In the genomic region with DNA sequence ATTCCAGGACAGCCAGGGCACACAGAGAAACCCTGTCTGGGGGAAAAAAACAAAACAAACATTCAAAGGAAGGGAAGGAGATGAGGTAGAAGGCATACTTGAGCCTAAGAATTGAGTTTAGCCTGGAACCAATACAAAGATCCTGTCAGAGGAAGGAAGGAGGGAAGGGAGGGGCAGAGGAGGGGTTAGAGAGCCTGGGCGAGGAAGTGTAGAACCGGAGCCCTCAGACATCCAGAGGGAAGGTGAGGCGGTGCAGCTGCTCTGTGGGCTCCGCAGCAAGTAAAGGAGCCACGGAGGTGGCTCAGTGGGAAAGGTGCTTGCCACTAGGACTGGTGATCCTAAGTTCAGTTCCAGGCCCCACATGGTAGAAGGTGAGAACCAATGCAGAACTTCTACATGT, we compare ENCODE assay signal across 27 mouse cellular contexts. TPM values are rescaled to one million over a fixed set of nuclear protein-coding genes. Genes with fewer than 3 reads are reported as not detected.
DNase-seq lines count a peak whose midpoint lies in the region; ATAC-seq and TF ChIP-seq lines count a peak whose summit lies in the region.
"Had no signal": no experiment of that assay in that cellular context is flagged by ENCODE, and none has a peak within 500 bp of the region (broad histone marks: within the 10 kb centered on the region; RNA-seq: fewer than 3 reads in every experiment).

No protein-coding gene starts in this region.

- no peak overlapping the region for H3K9ac ChIP-seq in heart, embryonic 16.5 days (ENCODE audit: low read length)
- H3K9ac ChIP-seq in heart, embryonic 11.5 days (ENCODE audit: low read depth, low read length) = no peak overlapping the region
- no peak overlapping the region for H3K9ac ChIP-seq in limb, embryonic 12.5 days (replicated peaks)
- no peak overlapping the region for H3K9ac ChIP-seq in heart, postnatal 0 days (replicated peaks; ENCODE audit: low read depth, low read length)
- H3K9ac ChIP-seq: embryonic facial prominence, embryonic 13.5 days; heart, embryonic 15.5 days; limb, embryonic 15.5 days; midbrain, embryonic 15.5 days; stomach, embryonic 15.5 days had no signal

- peak overlapping the region; percentile 17; the same call in 1 of the 2 replicates for H3K27ac ChIP-seq in gastrocnemius, adult 2 months
- H3K27ac ChIP-seq in heart, embryonic 16.5 days (ENCODE audit: low read length) = peak overlapping the region; percentile 31; the same call in 1 of the 2 replicates
- H3K27ac ChIP-seq in heart, embryonic 11.5 days (ENCODE audit: low read depth, low read length) = no peak overlapping the region
- 0 out of 2 replicates have a peak overlapping the region, but pooled peaks have one; percentile 5 for H3K27ac ChIP-seq in limb, embryonic 12.5 days
- no peak overlapping the region; the same call in 1 of the 2 replicates for H3K27ac ChIP-seq in limb, embryonic 10.5 days
- peak overlapping the region; percentile 3; the same call in 1 of the 2 replicates for H3K27ac ChIP-seq in heart, postnatal 0 days (ENCODE audit: low read depth)
- H3K27ac ChIP-seq: embryonic facial prominence, embryonic 13.5 days; heart, embryonic 15.5 days; limb, embryonic 15.5 days; midbrain, embryonic 15.5 days; stomach, embryonic 15.5 days had no signal

- no peaks in the 10 kb centered on the region for H3K36me3 ChIP-seq in heart, embryonic 16.5 days (ENCODE audit: control insufficient read depth, insufficient read depth)
- no peaks in the 10 kb centered on the region for H3K36me3 ChIP-seq in heart, embryonic 11.5 days (ENCODE audit: control insufficient read depth, insufficient read depth, low read length)
- H3K36me3 ChIP-seq in limb, embryonic 12.5 days = no peaks in the 10 kb centered on the region; the same call in 1 of the 2 replicates
- no peaks in the 10 kb centered on the region for H3K36me3 ChIP-seq in limb, embryonic 10.5 days
- no peaks in the 10 kb centered on the region for H3K36me3 ChIP-seq in heart, postnatal 0 days (replicated peaks; ENCODE audit: control insufficient read depth, insufficient read depth, low read length)
- H3K36me3 ChIP-seq: embryonic facial prominence, embryonic 13.5 days; heart, embryonic 15.5 days; stomach, embryonic 15.5 days had no signal

- TF ChIP-seq CTCF in gastrocnemius, adult 2 months (IDR thresholded peaks at IDR 0.05) = no peak
- TF ChIP-seq CTCF in heart, postnatal 0 days (IDR thresholded peaks at IDR 0.05; ENCODE audit: low read depth) = no peak

- no peak for DNase-seq in gastrocnemius, adult 2 months
- no peak for DNase-seq in gastrocnemius, postnatal 4 days (ENCODE audit: low spot score in 2 of 2)
- DNase-seq in limb, embryonic 10.5 days (ENCODE audit: low spot score) = no peak
- DNase-seq in heart, postnatal 0 days (ENCODE audit: low spot score) = no peak
- no peak for DNase-seq in right cerebral cortex, postnatal 36 days (ENCODE audit: low spot score in 2 of 2)
- DNase-seq: adrenal gland, adult 8-10 months; cerebellum, postnatal 10 days; gastrocnemius, postnatal 14 days; right cerebral cortex, postnatal 25 days; thymus, adult 18-20 months; thymus, postnatal 4 days had no signal

- no peaks in the 10 kb centered on the region for H3K9me3 ChIP-seq in heart, embryonic 16.5 days (replicated peaks; ENCODE audit: control insufficient read depth, low read length)
- H3K9me3 ChIP-seq in heart, embryonic 11.5 days (replicated peaks; ENCODE audit: control insufficient read depth, low read length) = no peaks in the 10 kb centered on the region
- H3K9me3 ChIP-seq in limb, embryonic 12.5 days = no peaks in the 10 kb centered on the region
- H3K9me3 ChIP-seq in limb, embryonic 10.5 days (replicated peaks) = no peaks in the 10 kb centered on the region
- H3K9me3 ChIP-seq in heart, postnatal 0 days (replicated peaks; ENCODE audit: control insufficient read depth, low read length) = no peaks in the 10 kb centered on the region
- H3K9me3 ChIP-seq: embryonic facial prominence, embryonic 13.5 days; heart, embryonic 15.5 days; limb, embryonic 15.5 days; midbrain, embryonic 15.5 days; stomach, embryonic 15.5 days had no signal

- H3K4me1 ChIP-seq in heart, embryonic 16.5 days (ENCODE audit: control insufficient read depth, insufficient read depth, low read length) = peaks cover 39% of the 10 kb centered on the region
- peaks cover 29% of the 10 kb centered on the region for H3K4me1 ChIP-seq in heart, embryonic 11.5 days (ENCODE audit: control insufficient read depth, insufficient read depth, low read length)
- H3K4me1 ChIP-seq in limb, embryonic 12.5 days (replicated peaks) = peaks cover 21% of the 10 kb centered on the region
- H3K4me1 ChIP-seq in limb, embryonic 10.5 days = peaks cover 20% of the 10 kb centered on the region
- peaks cover 28% of the 10 kb centered on the region for H3K4me1 ChIP-seq in heart, postnatal 0 days (ENCODE audit: control insufficient read depth, insufficient read depth)

- TF ChIP-seq EP300 in heart, postnatal 0 days (IDR thresholded peaks at IDR 0.05; ENCODE audit: low read depth) = no peak

- WGBS in heart, embryonic 16.5 days = 62% methylated on average over 5 of the region's 5 CpGs
- 36% methylated on average over 5 of the region's 5 CpGs for WGBS in heart, embryonic 11.5 days (ENCODE audit: insufficient replicate concordance)
- 75% methylated on average over 5 of the region's 5 CpGs for WGBS in limb, embryonic 12.5 days
- WGBS in limb, embryonic 10.5 days = 67% methylated on average over 5 of the region's 5 CpGs
- 54% methylated on average over 5 of the region's 5 CpGs for WGBS in heart, postnatal 0 days

- intact Hi-C loops in gastrocnemius, adult 2 months (cut with DNase I) = no loop called here

- no peak for ATAC-seq in heart, embryonic 16.5 days (replicated peaks; ENCODE audit: extremely low read depth, insufficient read depth, low FRiP score)
- no peak for ATAC-seq in heart, embryonic 11.5 days (replicated peaks; ENCODE audit: insufficient number of reproducible peaks, low FRiP score, low TSS enrichment)
- no peak for ATAC-seq in limb, embryonic 12.5 days (ENCODE audit: insufficient number of reproducible peaks, insufficient read depth, low FRiP score, low TSS enrichment, low read depth)
- ATAC-seq in heart, postnatal 0 days (ENCODE audit: insufficient read depth, low read depth) = no peak
- ATAC-seq: CD4-positive, CD25-positive, alpha-beta regulatory T cell, adult 4 months; forebrain, embryonic 14.5 days; hindbrain, embryonic 16.5 days; intestine, embryonic 16.5 days; midbrain, embryonic 15.5 days; Patski had no signal

- no peak overlapping the region for H3K4me2 ChIP-seq in heart, embryonic 16.5 days (ENCODE audit: low read depth, low read length)
- H3K4me2 ChIP-seq in heart, embryonic 11.5 days = no peak overlapping the region
- H3K4me2 ChIP-seq in limb, embryonic 12.5 days = no peak overlapping the region
- H3K4me2 ChIP-seq in heart, postnatal 0 days (ENCODE audit: low read depth, low read length) = no peak overlapping the region
- H3K4me2 ChIP-seq: embryonic facial prominence, embryonic 13.5 days; heart, embryonic 15.5 days; limb, embryonic 15.5 days; midbrain, embryonic 15.5 days; stomach, embryonic 15.5 days had no signal

- no peaks in the 10 kb centered on the region for H3K27me3 ChIP-seq in heart, embryonic 16.5 days (ENCODE audit: control insufficient read depth, insufficient read depth, low read length)
- H3K27me3 ChIP-seq in heart, embryonic 11.5 days (ENCODE audit: control insufficient read depth, insufficient read depth, low read length) = no peaks in the 10 kb centered on the region
- no peaks in the 10 kb centered on the region for H3K27me3 ChIP-seq in limb, embryonic 12.5 days
- peaks cover 6% of the 10 kb centered on the region; the same call in 1 of the 2 replicates for H3K27me3 ChIP-seq in limb, embryonic 10.5 days (ENCODE audit: low read depth, poor library complexity, severe bottlenecking)
- H3K27me3 ChIP-seq in heart, postnatal 0 days (ENCODE audit: control insufficient read depth, insufficient read depth, low read length) = no peaks in the 10 kb centered on the region
- H3K27me3 ChIP-seq: embryonic facial prominence, embryonic 13.5 days; heart, embryonic 15.5 days; limb, embryonic 15.5 days; midbrain, embryonic 15.5 days; Patski; stomach, embryonic 15.5 days had no signal

- H3K4me3 ChIP-seq in gastrocnemius, adult 2 months = no peak overlapping the region
- H3K4me3 ChIP-seq in heart, embryonic 16.5 days (ENCODE audit: low read length) = no peak overlapping the region
- H3K4me3 ChIP-seq in heart, embryonic 11.5 days (ENCODE audit: low read depth, low read length) = no peak overlapping the region
- no peak overlapping the region for H3K4me3 ChIP-seq in limb, embryonic 12.5 days (replicated peaks)
- no peak overlapping the region for H3K4me3 ChIP-seq in limb, embryonic 10.5 days
- H3K4me3 ChIP-seq in heart, postnatal 0 days (ENCODE audit: low read depth, low read length) = no peak overlapping the region
- H3K4me3 ChIP-seq: embryonic facial prominence, embryonic 13.5 days; heart, embryonic 15.5 days; limb, embryonic 15.5 days; midbrain, embryonic 15.5 days; myocyte; stomach, embryonic 15.5 days had no signal

RNA-seq across cellular contexts. Expression of a gene that starts 5.9 kb away (rescaled TPM):
- total RNA-seq in gastrocnemius, adult 2 months (2021) = 1 to 10 TPM; 2.0 to 3.9 TPM
- total RNA-seq in gastrocnemius, postnatal 4 days (2021) = 10 to 100 TPM; 16.3 to 16.9 TPM
- polyA plus RNA-seq in heart, embryonic 16.5 days (2015; fragmentation: Nextera tagmentation; extraction: Ambion mirVana) = 28.0 and 29.2 TPM in 2 replicates
- 20.6 and 26.1 TPM in 2 replicates for polyA plus RNA-seq in heart, embryonic 11.5 days (2014; fragmentation: Nextera tagmentation; extraction: Ambion mirVana)
- 18.8 and 20.0 TPM in 2 replicates for polyA plus RNA-seq in limb, embryonic 12.5 days (2016; fragmentation: Nextera tagmentation; extraction: Ambion mirVana)
- 10.9 and 12.9 TPM in 2 replicates for polyA plus RNA-seq in limb, embryonic 10.5 days (2016; fragmentation: Nextera tagmentation; extraction: Ambion mirVana)
- 12.6 and 46.0 TPM in 2 replicates for total RNA-seq in heart, postnatal 0 days (2014; rRNA removed; ENCODE audit: low replicate concordance)
- polyA plus RNA-seq in heart, postnatal 0 days (2015; fragmentation: Nextera tagmentation; extraction: Ambion mirVana) = 20.9 and 23.5 TPM in 2 replicates

RNA-seq across cellular contexts. Expression of a gene that starts 34.8 kb away (rescaled TPM):
- 1 to 10 TPM; 4.8 to 7.2 TPM for total RNA-seq in gastrocnemius, adult 2 months (2021)
- 10 to 100 TPM; 26.8 to 27.5 TPM for total RNA-seq in gastrocnemius, postnatal 4 days (2021)
- 44.9 and 57.3 TPM in 2 replicates for polyA plus RNA-seq in heart, embryonic 16.5 days (2015; fragmentation: Nextera tagmentation; extraction: Ambion mirVana)
- 21.5 and 24.2 TPM in 2 replicates for polyA plus RNA-seq in heart, embryonic 11.5 days (2014; fragmentation: Nextera tagmentation; extraction: Ambion mirVana)
- polyA plus RNA-seq in limb, embryonic 12.5 days (2016; fragmentation: Nextera tagmentation; extraction: Ambion mirVana) = 48.0 and 48.1 TPM in 2 replicates
- polyA plus RNA-seq in limb, embryonic 10.5 days (2016; fragmentation: Nextera tagmentation; extraction: Ambion mirVana) = 40.9 and 47.9 TPM in 2 replicates
- total RNA-seq in heart, postnatal 0 days (2014; rRNA removed; ENCODE audit: low replicate concordance) = 59.6 and 60.1 TPM in 2 replicates
- 25.2 and 25.3 TPM in 2 replicates for polyA plus RNA-seq in heart, postnatal 0 days (2015; fragmentation: Nextera tagmentation; extraction: Ambion mirVana)

RNA-seq across cellular contexts. Expression of a gene that starts 56.9 kb away (rescaled TPM):
- total RNA-seq in gastrocnemius, adult 2 months (2021) = not detected
- not detected for total RNA-seq in gastrocnemius, postnatal 4 days (2021)
- polyA plus RNA-seq in heart, embryonic 16.5 days (2015; fragmentation: Nextera tagmentation; extraction: Ambion mirVana) = 0.53 and 0.70 TPM in 2 replicates
- 0.57 and 0.84 TPM in 2 replicates for polyA plus RNA-seq in heart, embryonic 11.5 days (2014; fragmentation: Nextera tagmentation; extraction: Ambion mirVana)
- 0.35 and 1.2 TPM in 2 replicates for polyA plus RNA-seq in limb, embryonic 12.5 days (2016; fragmentation: Nextera tagmentation; extraction: Ambion mirVana)
- 0.26 and 1.3 TPM in 2 replicates for polyA plus RNA-seq in limb, embryonic 10.5 days (2016; fragmentation: Nextera tagmentation; extraction: Ambion mirVana)
- not detected in 2 replicates for total RNA-seq in heart, postnatal 0 days (2014; rRNA removed; ENCODE audit: low replicate concordance)
- polyA plus RNA-seq in heart, postnatal 0 days (2015; fragmentation: Nextera tagmentation; extraction: Ambion mirVana) = 0.22 and 0.56 TPM in 2 replicates
- total RNA-seq: adrenal gland, adult 8-10 months; ES-E14; megakaryocyte-erythroid progenitor cell, adult 5-6 weeks had no signal

Comparison
In these comparisons a context has a peak if more than half of its experiments do, and no peak if none do; other contexts are left out.
1. H3K27ac ChIP-seq: peak in gastrocnemius, adult 2 months (single experiment), heart, embryonic 16.5 days (single experiment), limb, embryonic 12.5 days (single experiment) and heart, postnatal 0 days (single experiment); none in heart, embryonic 11.5 days (single experiment) and limb, embryonic 10.5 days (single experiment).